Mouse (Mus musculus) splenic B cell, adult 2 months (primary cell): ENCODE measurements around the gene Gm20388.

Experiments used
- DNase-seq: peaks from one replicate; pipeline ENCODE4 v3.0.0-alpha.2; 2011; ENCODE audit warnings: low read depth, low spot score
- H3K27me3 ChIP-seq: 2 replicates; pipeline ENCODE4 v1.6.1; 2012; ENCODE audit warnings: mild to moderate bottlenecking, low read length, moderate library complexity, mixed read lengths; ENCODE audit not compliant: control insufficient read depth, poor library complexity, insufficient read depth, severe bottlenecking
- H3K36me3 ChIP-seq: 2 replicates; pipeline ENCODE4 v1.6.1; 2012; ENCODE audit warnings: mild to moderate bottlenecking, low read length, moderate library complexity, mixed read lengths; ENCODE audit not compliant: control insufficient read depth, poor library complexity, insufficient read depth, severe bottlenecking

Gm20388 gene

DNA sequence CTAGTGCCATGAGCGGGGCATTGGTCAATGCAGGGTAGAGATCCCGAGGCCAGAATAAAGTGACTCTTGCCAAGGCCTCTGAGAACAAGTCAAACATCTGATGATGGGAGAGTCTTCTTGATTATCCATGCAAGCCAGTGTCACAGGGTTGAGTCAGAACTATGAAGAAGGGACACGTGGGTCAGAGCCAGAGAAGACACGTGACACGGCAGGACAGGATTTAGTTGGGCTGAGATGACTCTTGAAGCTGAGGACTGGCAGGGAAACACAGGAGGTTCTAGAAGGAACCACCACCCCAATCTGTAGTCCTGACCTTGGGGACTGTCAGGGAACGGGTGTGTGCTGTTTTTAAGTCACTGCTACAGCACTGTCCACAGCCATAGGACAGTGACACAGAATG lies 849.2 kb downstream of the Gm20388 start:
- DNase-seq = peak; percentile 67
- Histone ChIP-seq H3K27me3 (no peaks in the 10 kb centered on the region), H3K36me3 (peaks cover 5% of the 10 kb centered on the region)

DNA sequence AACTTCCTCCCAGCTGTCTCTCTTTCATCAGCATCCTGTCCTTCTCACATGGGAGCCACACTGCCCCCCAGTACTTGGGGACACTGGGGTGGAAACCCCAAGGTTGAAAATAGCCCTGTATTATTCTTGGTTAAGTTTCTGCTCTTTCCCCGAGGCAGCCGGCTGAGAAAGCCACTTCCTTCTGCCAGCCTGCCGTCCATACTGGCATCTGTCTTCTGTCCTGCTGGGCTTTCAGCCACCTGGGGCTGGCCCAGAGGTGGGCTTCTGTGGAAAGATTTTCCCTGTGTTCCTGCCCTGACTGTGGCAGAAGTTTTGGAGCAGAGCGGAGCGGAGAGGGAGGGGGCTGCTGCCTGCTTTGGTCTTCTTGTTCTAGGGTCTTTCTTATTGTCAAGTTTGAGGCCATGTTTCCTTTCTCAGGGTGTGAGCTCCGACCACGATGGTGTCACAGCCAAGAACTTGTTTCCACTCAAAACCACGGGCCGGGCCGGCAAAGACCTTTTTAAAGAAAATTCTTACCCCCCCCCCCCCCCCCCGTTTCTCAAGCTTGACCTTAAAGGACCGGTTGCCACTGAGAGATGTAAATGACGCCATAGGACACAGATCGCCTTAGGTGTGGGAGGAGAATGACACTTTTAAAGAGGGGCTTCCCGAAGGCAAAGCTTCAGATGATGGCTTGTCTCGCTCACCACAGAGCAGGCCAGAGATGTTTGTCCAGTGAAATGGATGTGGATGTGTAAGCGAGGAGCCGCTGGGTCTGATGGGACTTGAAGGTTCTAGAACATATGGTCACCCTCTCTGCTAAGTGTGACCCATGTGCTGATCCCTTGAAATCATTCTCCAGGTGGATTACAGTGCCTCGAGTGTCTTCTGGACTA lies 849.9 kb downstream of the Gm20388 start:
- peak; percentile 71 for DNase-seq

DNA sequence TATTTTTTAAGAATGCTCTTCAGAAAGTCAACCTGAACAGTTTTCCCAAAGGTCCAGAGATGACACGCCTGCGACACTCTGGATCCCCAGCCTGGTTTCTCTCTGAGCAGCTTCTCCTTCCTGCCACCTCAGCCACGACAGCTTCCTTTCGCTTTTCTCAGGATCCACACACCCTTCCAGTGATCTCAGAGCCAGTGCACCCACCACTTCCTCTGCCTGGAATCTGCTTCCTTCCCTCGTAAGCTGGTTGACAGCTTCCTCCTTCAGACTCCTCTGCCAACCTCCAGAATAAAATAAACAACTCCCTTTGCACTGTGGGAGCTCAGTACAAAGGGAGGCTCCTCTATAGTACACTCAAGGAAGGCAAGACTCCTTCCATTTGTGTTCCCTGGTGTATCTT lies 852.6 kb downstream of the Gm20388 start:
- Histone ChIP-seq H3K27me3 (no peaks in the 10 kb centered on the region), H3K36me3 (no peaks in the 10 kb centered on the region)
- no peak for DNase-seq

More for the DNA sequence above, 849.9 kb downstream of the Gm20388 start:
- Histone ChIP-seq H3K36me3 (peaks cover 1% of the 10 kb centered on the region; the same call in 1 of the 2 replicates), H3K27me3 (no peaks in the 10 kb centered on the region)

DNA sequence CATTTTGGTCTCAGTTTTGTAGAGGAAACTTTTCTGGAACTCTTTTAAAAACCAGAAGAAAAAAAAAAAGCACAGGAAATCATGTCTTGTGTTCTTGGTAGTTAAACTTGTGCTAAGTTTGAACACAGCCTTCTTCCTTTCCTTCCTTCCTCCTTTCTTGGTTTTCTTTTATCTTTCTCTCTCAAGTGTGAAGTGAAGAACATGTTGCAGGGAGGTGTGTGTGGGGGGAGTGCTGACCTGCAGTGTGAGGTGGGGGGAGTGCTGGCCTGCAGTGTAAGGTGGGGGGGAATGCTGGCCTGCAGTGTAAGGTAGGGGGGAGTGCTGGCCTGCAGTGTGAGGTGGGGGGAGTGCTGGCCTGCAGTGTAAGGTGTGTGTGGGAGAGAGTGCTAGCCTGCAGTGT lies 854.0 kb downstream of the Gm20388 start:
- DNase-seq = peak; percentile 48

DNA sequence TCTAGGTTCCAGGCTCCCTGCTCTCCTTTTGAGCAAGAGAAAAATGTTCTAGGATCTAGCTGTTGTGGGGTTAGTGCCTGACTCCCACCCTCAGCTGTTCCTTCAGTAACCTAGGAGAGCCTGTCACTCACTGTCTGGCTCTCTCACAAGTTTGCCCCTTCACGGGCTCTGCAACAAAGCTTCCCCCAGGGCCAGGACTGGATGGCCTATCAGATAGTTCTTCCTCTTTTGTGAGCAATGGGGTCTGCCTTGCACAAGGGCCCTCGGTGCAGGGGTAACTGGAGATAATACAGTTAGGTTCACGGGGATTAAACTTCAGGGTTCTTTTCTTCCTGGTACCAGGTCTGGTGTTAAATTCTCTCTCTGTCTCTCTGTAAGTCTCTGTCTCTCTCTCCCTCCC lies 856.0 kb downstream of the Gm20388 start:
- H3K27me3 ChIP-seq = no peaks in the 10 kb centered on the region
- no peak for DNase-seq
- no peaks in the 10 kb centered on the region for H3K36me3 ChIP-seq

More for the DNA sequence above, 854.0 kb downstream of the Gm20388 start:
- Histone ChIP-seq H3K36me3 (no peaks in the 10 kb centered on the region), H3K27me3 (no peaks in the 10 kb centered on the region)

DNA sequence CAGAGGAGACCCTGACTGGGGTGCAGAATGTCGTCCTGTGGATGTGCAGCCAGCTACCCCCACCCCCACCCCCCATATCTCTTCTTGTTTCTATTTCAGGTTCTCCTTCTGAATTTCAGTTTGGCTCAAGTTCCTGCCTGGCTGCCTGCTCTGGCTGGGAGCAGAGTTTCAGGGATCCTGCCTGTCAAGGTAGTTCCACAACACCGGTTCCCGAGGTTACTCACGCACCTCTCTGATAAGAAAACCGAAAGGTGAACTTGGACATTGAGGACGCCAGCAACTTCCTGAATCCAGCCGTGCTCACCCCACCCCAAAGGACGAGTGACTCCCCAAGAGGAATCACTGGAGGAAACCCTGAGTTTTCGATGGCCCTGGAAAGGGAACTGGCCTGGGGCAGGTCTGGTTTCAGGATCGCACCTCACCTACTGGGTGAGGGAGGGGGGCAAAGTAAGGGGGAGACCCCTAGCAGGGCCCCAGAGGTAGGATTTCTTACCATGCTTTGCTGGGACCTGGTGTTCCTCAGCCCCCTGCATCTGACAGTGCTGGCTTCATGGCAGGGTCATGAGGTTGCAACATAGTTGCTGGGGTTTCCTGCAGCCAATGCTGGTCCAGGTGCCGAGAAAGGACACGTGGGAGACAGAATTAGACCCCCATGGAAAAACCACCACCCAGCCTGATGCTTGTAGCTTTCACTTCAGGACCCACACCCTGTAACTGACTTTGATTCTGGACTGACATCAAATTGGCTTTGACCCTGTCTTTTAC lies 858.0 kb downstream of the Gm20388 start:
- Histone ChIP-seq H3K27me3 (no peaks in the 10 kb centered on the region), H3K36me3 (no peaks in the 10 kb centered on the region)
- DNase-seq = no peak

DNA sequence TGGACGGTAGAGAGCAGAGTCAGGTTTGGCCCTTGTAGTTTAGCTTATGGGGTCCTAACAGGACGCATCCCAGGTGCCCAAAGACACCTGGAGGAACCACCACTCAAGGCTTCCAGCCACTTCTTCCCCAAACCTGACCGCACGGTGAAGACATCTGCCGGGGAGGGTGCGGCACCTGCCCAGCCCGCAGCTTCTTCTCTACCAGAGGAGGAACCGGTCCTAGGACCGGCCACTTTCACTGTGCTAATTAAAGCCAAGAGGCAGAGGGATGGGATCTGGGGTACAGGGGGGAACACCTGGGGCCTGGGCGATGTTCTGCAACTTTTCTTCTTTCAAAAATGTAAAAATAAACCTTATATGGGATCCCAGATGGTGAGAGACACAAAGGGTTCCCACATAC lies 866.5 kb downstream of the Gm20388 start:
- no peaks in the 10 kb centered on the region for H3K36me3 ChIP-seq
- peak; percentile 56 for DNase-seq
- no peaks in the 10 kb centered on the region for H3K27me3 ChIP-seq

DNA sequence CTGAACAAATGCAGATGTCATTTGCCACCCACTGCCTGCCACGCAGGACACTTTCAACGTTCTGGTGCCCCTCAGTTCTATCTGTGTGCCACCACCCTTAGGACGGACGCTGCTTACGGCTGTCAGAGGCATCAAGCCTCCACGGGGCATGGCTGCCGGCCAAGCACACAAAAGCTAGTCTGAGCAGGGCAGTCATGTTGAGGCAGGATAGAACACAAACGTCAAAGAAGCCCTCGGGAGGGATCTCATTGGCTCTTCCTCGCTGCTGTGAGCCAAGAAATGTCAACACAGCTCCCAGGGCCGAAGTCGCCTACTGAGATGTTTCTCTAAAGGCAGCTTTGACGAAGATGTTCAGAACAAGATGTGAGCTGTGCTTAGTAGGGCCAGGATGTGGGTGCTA lies 867.1 kb downstream of the Gm20388 start:
- no peak for DNase-seq
- no peaks in the 10 kb centered on the region for H3K36me3 ChIP-seq
- no peaks in the 10 kb centered on the region for H3K27me3 ChIP-seq

DNA sequence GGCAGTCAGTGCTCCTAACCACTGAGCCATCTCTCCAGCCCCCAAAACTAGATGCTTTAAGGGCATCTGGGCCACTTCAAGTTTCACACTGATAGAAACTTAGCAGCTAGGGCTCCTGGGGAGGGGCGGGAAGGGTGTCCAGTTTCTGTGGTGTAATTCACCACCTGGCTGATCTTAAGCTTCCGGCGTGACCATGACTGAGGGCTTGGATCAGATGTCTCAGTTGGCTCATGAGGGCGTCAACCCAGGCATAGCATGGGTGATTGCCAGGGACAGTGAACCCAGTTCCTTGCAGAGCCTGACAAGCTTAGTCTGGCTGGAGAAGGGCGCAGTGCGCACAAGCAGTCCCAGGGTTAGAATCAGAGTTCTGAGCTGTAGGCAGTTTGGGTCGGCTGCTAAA lies 868.5 kb downstream of the Gm20388 start:
- peak; percentile 44 for DNase-seq
- Histone ChIP-seq H3K27me3 (no peaks in the 10 kb centered on the region), H3K36me3 (no peaks in the 10 kb centered on the region)

DNA sequence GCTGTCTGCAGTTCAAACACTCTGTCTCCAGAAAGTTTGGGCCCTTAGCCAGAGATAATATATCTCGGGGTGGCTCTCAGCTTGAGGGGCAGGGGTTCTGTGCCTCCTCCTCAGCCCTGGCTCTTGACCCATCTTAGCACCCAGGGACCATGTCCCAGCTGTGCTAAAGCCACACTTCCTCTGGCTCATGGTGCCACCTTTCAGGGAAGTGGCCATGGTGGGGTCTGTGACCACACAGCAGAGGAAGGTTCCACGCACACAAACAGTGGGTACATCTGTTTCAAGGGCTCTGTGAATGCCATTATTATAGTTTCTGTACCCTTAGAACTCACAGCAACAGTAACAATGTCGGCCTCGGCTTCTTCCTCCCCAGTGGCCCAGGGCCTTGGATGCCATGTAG lies 873.1 kb downstream of the Gm20388 start:
- Histone ChIP-seq H3K36me3 (no peaks in the 10 kb centered on the region), H3K27me3 (no peaks in the 10 kb centered on the region)
- no peak for DNase-seq

DNA sequence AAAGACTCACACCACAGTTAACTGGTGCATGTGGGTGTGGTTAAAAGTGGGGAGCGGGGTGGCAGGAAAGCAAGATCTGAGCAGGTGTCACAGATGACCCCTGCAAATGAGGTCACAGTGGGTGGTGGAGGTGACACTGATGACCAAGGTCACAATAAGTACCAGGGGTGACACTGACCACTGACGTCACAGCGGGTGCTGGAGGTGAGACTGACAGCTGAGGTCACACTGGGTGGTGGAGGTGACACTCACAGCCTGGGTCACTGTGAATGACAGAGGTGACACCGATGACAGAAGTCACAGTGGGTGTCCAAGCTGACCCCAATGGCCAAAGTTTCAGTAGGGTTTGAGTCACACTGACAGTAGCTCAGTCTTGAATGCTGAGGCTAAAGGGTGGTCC lies 876.1 kb downstream of the Gm20388 start:
- Histone ChIP-seq H3K36me3 (no peaks in the 10 kb centered on the region), H3K27me3 (no peaks in the 10 kb centered on the region)
- DNase-seq = no peak

DNA sequence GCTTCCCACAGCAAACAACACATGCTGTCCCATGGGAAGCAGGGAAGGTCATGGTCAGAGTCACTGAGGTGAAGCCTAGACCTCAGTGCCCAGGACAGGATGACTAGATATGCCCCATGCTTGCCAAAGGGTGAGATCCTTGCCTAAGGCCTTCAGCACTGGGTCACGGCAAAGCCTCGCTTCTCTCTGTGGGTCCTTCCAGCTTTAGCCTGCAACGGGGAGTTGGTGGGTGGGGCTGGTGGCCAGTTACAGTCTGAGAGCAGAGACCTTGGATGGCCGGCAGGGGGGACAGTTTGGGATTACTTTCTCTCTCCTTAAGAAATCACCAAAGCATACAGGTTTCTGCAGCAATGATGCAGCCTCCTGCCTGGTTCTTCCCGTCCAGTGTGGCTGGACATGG lies 877.0 kb downstream of the Gm20388 start:
- no peak for DNase-seq
- no peaks in the 10 kb centered on the region for H3K36me3 ChIP-seq

DNA sequence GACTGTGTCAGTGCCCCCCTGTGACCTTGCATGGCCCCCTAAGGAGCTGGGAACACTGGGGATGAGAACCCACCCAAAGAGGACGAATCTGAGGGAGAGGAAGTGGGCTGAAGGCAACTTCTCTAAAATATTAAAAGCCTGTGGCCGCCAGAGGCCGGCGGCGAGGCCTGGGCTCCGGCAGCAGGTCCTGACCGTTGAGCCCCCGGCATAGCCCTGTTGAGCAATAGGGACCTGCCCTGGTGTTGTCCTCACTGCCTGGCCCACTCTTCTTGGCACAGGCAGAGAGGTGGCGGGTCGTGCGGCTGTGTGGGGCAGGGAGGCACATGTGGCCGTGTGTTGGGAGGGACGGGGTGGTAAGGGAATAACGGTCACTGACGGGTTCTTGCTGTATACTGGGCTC lies 882.1 kb downstream of the Gm20388 start:
- DNase-seq = peak; percentile 42
- Histone ChIP-seq H3K27me3 (no peaks in the 10 kb centered on the region), H3K36me3 (no peaks in the 10 kb centered on the region)

More for the DNA sequence above, 877.0 kb downstream of the Gm20388 start:
- H3K27me3 ChIP-seq = no peaks in the 10 kb centered on the region

DNA sequence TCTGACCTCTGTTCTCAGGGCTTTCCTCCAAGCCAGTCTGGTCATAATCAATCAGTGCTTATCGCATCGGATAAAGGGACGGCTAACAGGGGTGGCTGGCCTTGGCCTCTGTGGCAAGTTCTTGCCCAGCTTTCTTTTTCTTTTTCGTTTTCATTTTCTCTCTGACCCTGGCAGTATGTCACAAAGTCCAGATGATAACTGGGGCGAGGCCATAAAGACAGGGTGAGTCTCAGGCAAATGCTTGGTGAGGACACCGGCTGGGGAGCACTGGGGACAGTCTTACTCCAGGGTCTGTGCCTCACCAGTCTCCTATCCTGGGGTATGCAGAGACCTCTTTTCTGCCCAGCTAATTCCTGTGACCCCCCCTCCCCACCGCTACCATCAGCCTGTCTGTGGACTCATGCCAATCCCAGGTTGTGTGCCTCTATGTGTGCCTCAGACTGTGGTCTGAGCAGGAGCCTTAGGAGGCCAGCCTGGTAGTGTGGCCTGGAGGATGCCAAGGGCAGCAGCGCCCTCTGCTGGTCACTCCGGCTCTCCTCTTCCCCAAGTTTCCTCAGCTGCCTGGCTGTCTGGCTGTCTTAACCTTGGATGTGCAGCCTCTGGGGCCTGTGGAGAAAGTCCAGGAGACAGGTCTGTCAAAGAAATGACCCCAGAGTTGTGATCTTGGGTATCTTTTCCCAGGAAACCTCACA lies 885.4 kb downstream of the Gm20388 start:
- Histone ChIP-seq H3K36me3 (no peaks in the 10 kb centered on the region), H3K27me3 (no peaks in the 10 kb centered on the region)
- DNase-seq = peak; percentile 93
